Mouse (Mus musculus) adrenal gland, adult 2 months (tissue): ENCODE measurements at regions not wholly inside any gene's neighbourhood (a gene's known extent, or its start where the extent isn't known, plus 50 kb on each side); places are given as distances from the start of the nearest gene placed in this dataset.

Experiments
- DNase-seq: peaks from one replicate; pipeline ENCODE4 v3.0.0; 2021

DNA sequence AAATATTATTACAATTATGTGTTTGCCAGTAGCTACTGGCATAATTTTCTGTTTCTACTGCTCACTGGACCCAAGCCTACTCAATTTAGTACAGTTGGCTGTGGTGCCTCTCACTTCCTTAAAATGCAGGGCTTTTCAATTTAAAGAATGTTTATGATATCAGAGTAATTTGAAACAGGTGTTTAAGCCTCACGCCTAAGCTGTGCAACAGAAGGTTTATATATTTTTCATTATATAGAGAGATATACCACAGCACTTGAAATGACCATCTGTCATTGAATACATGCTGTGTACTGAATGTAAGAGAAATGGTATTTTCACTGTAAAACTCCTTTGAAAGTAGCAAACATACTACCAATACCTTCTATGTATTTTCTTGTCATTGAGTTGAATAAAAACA is 376.8 kb downstream of the Otol1 start:
- DNase-seq: no peak

DNA sequence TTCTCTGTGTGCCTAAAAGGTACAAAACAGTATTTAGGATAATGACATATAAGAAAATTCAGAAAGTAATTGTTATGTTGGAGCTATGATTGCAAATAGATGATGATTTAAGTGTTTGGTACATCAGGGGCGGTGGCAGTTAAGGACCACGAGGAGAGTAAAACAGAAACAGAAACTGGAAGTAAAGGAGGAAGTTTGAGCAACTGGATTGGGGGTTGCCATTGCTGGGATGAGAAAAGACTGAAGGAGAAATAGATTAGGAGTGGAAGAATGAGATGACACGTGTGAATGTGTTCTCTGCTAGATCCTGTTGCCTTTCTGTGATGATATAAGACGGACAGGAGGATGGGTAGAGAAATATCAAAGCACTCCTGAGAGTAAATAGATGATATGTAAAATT is 378.5 kb downstream of the Otol1 start:
- DNase-seq: no peak

GRCm38 (mm10) chr3:70401187-70401586 is 393.8 kb downstream of the Otol1 start:
- no peak for DNase-seq

- no peak for DNase-seq
Measured at GRCm38 (mm10) chr3:70406571-70406970, 399.2 kb downstream of the Otol1 start.

- DNase-seq: no peak
Measured at GRCm38 (mm10) chr3:70418273-70418672, 410.9 kb downstream of the Otol1 start.

DNA sequence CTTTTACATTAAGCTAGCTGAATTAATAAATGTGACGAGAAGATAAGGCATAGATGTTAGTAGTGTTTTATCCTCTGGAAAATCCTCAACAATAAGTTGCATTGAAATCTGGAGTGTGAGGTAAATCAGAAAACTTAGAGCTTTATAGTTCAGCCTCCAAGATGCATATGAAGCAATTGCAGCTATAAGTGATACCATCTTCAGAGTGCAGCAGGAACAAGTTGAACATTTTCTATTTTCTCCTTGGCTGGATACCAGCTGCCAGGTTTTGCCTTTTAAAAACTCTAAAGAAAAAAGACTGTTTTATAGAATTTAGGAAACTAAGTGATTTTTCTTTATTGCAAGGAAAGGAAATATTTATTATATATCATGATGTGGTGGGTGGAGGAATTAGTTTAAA is 414.6 kb downstream of the Otol1 start:
- no peak for DNase-seq

- DNase-seq: no peak
Measured at GRCm38 (mm10) chr3:70422669-70423068, 415.3 kb downstream of the Otol1 start.

DNA sequence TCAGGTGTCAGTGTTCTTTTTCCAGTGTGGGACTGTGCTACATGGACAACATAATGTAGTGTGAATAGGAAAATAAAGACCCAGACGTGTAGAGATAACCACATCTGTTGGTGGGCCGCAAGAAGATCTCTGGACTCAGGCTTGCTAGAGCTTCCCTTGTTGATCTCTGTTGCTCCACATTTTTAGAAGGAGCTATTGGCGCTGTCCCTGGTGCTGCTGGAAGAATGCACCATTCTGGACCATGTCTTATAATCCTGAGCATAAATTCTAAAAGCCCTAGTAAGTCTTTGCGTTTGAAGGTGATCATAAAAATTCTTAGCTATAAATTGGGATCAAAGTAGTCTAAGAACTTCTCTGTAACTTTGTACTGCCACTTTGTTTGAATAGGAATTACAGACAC is 429.3 kb downstream of the Otol1 start:
- no peak for DNase-seq

DNA sequence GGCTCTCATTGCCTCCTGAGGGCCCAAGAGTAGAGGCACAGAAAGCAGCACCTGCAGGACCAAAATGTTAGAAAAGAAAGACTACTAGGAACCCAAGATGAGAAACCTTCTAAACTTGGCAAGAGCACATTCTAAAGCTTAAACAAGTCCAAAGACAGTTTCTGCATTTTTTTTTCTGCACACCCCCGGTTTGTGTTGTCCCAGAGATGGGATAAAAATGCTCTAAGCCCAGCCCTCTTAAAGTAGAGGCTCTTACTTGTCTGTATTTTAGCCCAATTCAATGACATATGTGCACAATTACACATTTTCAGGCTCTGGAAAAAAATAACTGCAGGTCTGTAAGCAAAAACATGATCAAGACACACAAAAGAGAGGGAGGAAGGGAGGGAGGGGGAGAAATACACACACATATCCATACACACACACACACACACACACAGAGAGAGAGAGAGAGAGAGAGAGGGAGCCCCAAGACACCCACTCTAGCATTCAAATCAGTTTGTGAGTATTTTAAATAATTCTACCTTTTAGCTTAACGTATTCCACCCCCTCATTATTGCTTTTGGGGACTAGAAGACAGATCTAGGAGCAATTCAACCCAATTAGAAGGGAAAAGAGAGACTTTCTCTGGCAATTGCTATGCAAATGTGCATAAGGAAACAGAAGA is 449.9 kb downstream of the Otol1 start:
- no peak for DNase-seq

DNA sequence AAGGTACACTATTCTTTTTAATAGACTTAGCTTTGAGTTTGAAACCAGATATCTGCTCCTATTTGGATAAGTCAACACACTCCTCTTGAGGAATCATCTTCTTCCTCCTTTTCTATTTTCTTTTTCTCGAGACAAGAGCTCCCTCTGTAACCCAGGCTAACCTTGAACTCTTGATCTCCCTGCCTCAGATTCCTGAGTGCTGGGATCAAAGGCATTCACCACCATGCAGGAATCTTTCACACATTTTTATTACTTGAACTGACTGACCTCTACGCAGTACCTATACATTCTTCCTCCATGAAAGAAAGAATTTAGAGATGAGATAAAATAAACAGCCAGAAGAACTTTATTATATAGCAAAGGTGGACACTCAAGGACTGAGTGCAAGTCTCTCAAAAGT is 453.4 kb downstream of the Otol1 start:
- no peak for DNase-seq

DNA sequence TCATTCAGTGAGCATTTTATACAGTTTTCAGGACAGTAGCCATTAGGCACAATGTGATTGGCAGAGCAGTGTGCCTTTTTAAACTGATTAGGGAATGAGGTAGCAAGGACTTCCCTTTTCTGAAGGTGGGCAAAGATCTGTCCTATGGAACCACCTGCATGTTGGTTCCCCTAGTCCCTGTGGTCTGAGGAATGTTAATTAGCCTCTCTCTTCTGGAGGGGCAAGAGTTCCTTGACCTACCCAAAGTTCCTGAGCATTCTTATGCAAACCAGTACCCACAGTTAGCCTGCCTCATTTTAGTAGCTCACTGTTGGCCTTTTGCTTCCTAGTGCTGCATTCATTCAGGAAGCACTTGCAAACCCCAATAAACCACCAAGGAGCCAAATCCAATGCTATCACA is 455.8 kb downstream of the Otol1 start:
- DNase-seq: no peak

DNA sequence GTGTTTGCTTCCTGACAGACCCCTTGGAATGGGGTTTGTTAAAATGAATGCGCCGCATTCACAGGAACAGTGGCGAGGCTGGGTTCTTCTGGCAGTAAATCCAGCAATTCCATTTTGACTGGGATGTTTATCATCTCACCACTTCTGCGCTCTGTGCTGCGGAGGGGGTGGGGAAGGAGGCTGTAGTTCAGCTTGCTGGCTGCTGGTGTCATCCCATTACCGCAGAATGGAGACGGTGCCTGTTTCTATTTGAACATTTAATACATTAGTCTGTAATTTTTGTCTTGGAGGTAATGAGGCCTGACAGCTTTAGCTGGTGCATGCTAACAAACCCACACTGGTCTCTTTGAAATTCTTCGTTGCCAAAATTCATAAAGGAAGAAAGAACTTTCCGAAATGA is 475.1 kb downstream of the Otol1 start:
- DNase-seq: peak; percentile 2

- DNase-seq: no peak
Measured at GRCm38 (mm10) chr3:70483066-70483743, 475.8 kb downstream of the Otol1 start.

GRCm38 (mm10) chr3:70496431-70496830 is 489.0 kb downstream of the Otol1 start:
- DNase-seq: no peak

DNA sequence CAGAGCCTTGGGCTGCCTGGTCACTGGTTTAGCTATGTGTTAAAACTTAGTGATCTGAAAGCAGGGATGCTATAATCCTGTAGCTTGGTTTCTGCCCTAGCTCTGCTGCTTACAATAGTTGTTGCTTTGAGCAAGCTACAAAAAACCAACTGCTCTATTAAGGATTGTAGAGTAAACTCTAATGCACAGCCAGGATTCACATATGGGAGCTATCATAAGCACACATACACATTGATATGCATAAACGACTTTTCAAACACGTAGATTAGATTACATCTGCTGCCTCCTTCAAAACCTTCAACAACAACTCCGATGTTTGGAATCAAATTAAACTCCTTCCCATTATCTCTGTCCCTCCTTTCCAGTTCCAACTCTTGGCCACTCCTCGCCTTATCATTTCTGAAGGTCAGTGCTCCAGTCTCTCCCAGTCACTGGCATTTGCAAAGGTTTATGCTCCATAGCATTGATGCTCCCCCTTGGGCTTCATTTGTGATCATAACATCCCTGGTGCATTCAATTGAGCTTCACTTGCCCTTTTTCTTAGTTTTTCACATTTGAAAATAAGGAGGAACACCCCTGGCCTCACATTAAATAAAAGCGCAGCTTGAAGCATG is 492.9 kb downstream of the Otol1 start:
- no peak for DNase-seq

DNA sequence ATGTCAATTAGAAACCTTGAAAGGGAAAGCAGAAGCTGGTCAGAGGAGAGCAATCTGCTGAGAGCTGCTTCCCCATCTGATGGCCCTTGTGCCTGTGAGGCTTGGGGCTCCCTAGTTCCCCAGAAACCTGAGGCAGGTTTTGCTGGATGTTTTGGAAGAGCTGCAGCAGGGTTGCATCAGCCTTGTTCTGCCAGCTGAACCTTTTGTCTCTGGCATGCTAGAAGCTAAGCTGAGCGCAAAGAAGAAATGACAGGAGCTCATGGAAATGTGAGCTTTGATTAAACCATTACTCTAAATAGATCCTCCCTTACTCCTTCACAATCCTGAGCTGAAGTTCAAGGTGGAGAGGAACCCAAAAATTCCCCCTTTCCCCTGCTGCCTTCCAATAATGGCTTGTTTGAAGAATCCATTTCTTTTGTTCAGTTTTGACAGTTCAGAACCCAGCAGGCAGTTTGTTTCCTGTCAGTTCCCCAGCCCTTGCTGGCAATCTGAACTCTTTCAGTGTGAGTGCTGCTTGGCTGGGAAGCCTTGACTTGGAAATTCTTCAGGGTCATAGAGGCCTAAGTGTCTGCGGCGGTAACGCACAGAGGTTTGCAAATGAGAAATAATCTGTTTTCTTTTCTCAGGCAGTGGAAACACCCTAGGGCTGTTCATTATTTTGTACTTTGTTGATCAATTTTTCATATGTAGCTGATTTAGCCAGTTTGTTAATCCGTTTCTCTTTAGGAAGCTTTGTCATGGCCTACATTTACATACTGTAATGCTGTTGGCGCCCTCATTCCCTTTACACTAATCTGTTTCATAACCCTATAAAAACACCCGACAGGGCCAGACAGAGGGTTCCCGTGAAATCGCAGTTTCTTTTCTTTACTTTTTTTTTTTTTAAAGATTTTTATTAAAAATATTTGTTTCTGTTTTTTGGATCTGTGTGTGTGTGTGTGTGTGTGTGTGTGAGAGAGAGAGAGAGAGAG is 493.9 kb downstream of the Otol1 start:
- DNase-seq: no peak

- DNase-seq: no peak
Measured at GRCm38 (mm10) chr3:70533593-70534321, 526.3 kb downstream of the Otol1 start.

DNA sequence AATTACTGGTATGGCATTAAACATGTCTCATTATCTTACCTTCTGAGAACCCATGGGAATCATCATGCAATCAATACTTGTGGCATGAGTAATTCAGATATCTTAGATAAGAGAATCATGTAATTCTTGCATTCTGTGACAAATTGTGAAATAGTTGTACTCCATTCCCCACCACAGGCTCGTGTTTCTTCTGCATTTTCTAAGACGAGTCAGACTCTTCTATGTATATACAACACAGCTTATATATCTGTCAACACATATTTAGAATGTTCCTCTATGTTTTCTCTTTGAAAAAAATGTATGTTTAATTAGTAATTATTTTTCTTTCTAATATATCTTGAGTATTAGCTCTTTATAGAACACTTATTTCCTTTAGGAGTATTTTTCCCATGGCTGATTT is 527.7 kb downstream of the Otol1 start:
- no peak for DNase-seq

- no peak for DNase-seq
Measured at GRCm38 (mm10) chr3:70543911-70544310, 536.5 kb downstream of the Otol1 start.

- no peak for DNase-seq
Measured at GRCm38 (mm10) chr3:70557821-70558220, 550.4 kb downstream of the Otol1 start.

- DNase-seq: no peak
Measured at GRCm38 (mm10) chr3:70566140-70566857, 558.9 kb downstream of the Otol1 start.
